Mouse (Mus musculus) embryonic fibroblast, embryonic 13.5 days (primary cell): ENCODE data around the gene Cstl1. TPM values are rescaled to one million over a fixed set of nuclear protein-coding genes. Genes with fewer than 3 reads are reported as not detected.

Source experiments
- H3K27ac ChIP-seq: 2 replicates; pipeline ENCODE4 v1.5.1; 2012; ENCODE audit warnings: low read length, control low read depth, inconsistent platforms; ENCODE audit not compliant: insufficient read depth
- H3K4me1 ChIP-seq: 2 replicates; pipeline ENCODE4 v1.6.1; 2011; ENCODE audit warnings: low read length; ENCODE audit not compliant: control insufficient read depth, insufficient read depth
- H3K4me3 ChIP-seq: 2 replicates; pipeline ENCODE4 v1.5.1; 2011; ENCODE audit warnings: mild to moderate bottlenecking, control low read depth, low read length; ENCODE audit not compliant: insufficient read depth
- CTCF ChIP-seq: IDR thresholded peaks from 2 replicates; pipeline ENCODE4 v1.5.1; 2011; ENCODE audit warnings: mild to moderate bottlenecking, control low read depth, low read length, moderate library complexity, borderline replicate concordance; ENCODE audit not compliant: insufficient read depth
- POLR2A ChIP-seq: IDR thresholded peaks from 2 replicates; pipeline ENCODE4 v1.6.1; 2011; ENCODE audit warnings: low read depth, mild to moderate bottlenecking, control low read depth, low read length, moderate library complexity
- polyA plus RNA-seq: library from polyadenylated mRNA; stranded (reverse); fragments of >200 nt; gene quantifications from 2 replicates; pipeline ENCODE4 v1.2.4, GENCODE M21; 2011; ENCODE audit warnings: low read depth; ENCODE audit not compliant: missing spikeins, insufficient read length

The Cstl1 gene
- polyA plus RNA-seq = not detected in 2 replicates

- Histone ChIP-seq H3K4me3 (no peak within 1 kb of the TSS), H3K4me1 (no peaks in the 10 kb centered on the region; the same call in 1 of the 2 replicates), H3K27ac (no peak within 1 kb of the TSS)
- no peak for TF ChIP-seq CTCF
- TF ChIP-seq POLR2A = no peak
Measured at GRCm38 (mm10) chr2:148750058-148750457, at the start of gene Cstl1. Gene Cstl1, plus strand, starts transcription at chr2:148750358.

- no peak overlapping the region for H3K4me3 ChIP-seq
- no peak for TF ChIP-seq POLR2A
- no peaks in the 10 kb centered on the region for H3K4me1 ChIP-seq
- no peak overlapping the region for H3K27ac ChIP-seq
Measured at GRCm38 (mm10) chr2:148706409-148707201, 43.6 kb upstream of the Cstl1 start.

- Histone ChIP-seq H3K27ac (no peak overlapping the region), H3K4me1 (no peaks in the 10 kb centered on the region), H3K4me3 (no peak overlapping the region)
- TF ChIP-seq CTCF (no peak), POLR2A (no peak)
Measured at GRCm38 (mm10) chr2:148707202-148707530, 43.0 kb upstream of the Cstl1 start.

- no peak overlapping the region for H3K4me3 ChIP-seq
- H3K4me1 ChIP-seq = no peaks in the 10 kb centered on the region
- H3K27ac ChIP-seq = no peak overlapping the region
- TF ChIP-seq POLR2A (no peak), CTCF (no peak)
Measured at GRCm38 (mm10) chr2:148712326-148712725, 37.8 kb upstream of the Cstl1 start.

- TF ChIP-seq CTCF (no peak), POLR2A (no peak)
- H3K4me3 ChIP-seq = no peak overlapping the region
- H3K4me1 ChIP-seq = 0 out of 2 replicates have a peak, but pooled peaks cover 2% of the 10 kb centered on the region
- H3K27ac ChIP-seq = no peak overlapping the region
Measured at GRCm38 (mm10) chr2:148717072-148717471, 33.1 kb upstream of the Cstl1 start.

- TF ChIP-seq CTCF = no peak
- 0 out of 2 replicates have a peak overlapping the region, but pooled peaks have one; percentile 25 for H3K27ac ChIP-seq
- H3K4me3 ChIP-seq = no peak overlapping the region
- H3K4me1 ChIP-seq = 0 out of 2 replicates have a peak, but pooled peaks cover 2% of the 10 kb centered on the region
Measured at GRCm38 (mm10) chr2:148719271-148719995, 30.7 kb upstream of the Cstl1 start.

GRCm38 (mm10) chr2:148731614-148732326 is 18.4 kb upstream of the Cstl1 start:
- TF ChIP-seq POLR2A = no peak
- no peak for TF ChIP-seq CTCF
- peak overlapping the region; percentile 80 for H3K4me3 ChIP-seq
- no peaks in the 10 kb centered on the region for H3K4me1 ChIP-seq
- no peak overlapping the region for H3K27ac ChIP-seq

GRCm38 (mm10) chr2:148732327-148733000 is 17.7 kb upstream of the Cstl1 start, which contains the start of gene Napb:
Gene Napb, minus strand, starts transcription at chr2:148732467.
- TF ChIP-seq POLR2A (peak; percentile 98), CTCF (no peak)
- no peak within 1 kb of the TSS for H3K27ac ChIP-seq
- no peaks in the 10 kb centered on the region for H3K4me1 ChIP-seq
- peak within 1 kb of the TSS; percentile 80 for H3K4me3 ChIP-seq

- no peak overlapping the region for H3K4me3 ChIP-seq
- no peak overlapping the region for H3K27ac ChIP-seq
- TF ChIP-seq CTCF (no peak), POLR2A (no peak)
- H3K4me1 ChIP-seq = peaks cover 11% of the 10 kb centered on the region
Measured at GRCm38 (mm10) chr2:148743001-148743400, 7.2 kb upstream of the Cstl1 start.
